Mouse (Mus musculus): Measurements from ENCODE around the gene Olfr545. TPM values are rescaled to one million over a fixed set of nuclear protein-coding genes. Genes with fewer than 3 reads are reported as not detected.

Gene Olfr545
- polyA plus RNA-seq, 1 experiment = not detected

DNA sequence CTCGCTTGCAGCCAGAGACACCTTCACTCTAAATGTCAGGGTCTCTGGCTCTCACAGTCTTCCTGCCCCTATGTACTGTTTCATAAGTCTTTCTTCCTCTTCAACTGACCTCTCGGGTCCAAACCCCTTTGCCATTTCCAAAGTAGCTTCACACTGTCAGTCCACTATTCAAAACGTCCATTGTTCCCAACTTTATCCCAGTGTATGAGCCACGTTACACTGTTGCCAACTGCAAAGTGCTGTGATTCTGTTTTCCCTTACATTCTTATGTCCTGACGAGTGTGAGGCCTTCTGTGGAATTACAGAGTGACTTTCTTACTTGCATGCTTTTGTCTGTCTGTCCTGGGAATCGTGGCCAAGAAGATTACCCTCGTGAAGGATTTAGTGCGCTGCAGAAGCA is 31.8 kb downstream of the Olfr545 start:
- H3K4me3 ChIP-seq (ENCODE audit: insufficient read depth, low read depth, low read length) = no peak overlapping the region
- H3K4me1 ChIP-seq (ENCODE audit: control insufficient read depth, insufficient read depth, low read length) = no peaks in the 10 kb centered on the region
- TF ChIP-seq POLR2A (IDR thresholded peaks at IDR 0.05; ENCODE audit: insufficient read depth, low read depth, low read length) (no peak), CTCF (IDR thresholded peaks at IDR 0.05; ENCODE audit: insufficient read depth, low read depth, low read length) (no peak)
- no peak overlapping the region for H3K27ac ChIP-seq (ENCODE audit: insufficient read depth, low read depth, low read length)
- WGBS = 77% methylated on average over 8 of the region's 8 CpGs

DNA sequence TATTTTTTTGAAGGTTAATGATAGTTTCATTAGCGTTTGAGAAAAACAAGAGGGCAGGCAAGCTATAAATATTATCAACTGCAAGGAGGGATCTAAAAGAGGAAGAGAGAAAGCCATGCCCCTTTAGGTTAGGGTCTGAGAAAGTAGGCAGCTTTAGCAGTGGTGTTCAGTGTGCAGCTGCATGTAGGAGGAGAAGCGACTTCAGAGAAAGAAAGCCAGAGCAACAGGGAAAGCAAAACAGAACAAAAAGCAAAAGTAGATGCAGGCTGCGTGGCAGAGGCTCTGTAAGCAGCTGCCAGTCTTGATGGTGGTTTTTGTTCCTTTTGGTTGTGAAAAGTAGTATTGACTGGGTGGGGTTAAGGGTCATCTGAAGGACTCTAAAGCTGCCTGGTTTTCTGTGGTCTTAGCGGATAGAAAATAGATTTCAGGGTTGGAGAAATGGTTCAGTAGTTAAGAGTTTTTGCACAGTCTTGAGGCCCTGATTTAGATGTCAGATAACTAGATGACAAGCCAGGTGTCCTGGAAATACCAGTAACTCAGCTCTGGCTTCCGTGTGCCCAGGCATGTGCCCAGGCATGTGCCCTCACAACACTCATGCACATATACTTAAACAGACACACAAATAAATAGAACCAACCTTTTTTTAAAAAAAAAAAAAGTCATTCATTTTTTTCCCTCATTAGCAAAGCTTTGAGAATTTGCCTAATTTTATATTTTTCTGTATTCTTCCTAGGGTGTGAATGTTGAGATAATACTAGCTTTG is 40.6 kb downstream of the Olfr545 start:
- Histone ChIP-seq H3K4me1 (ENCODE audit: control insufficient read depth, insufficient read depth, low read length) (no peaks in the 10 kb centered on the region), H3K4me3 (ENCODE audit: insufficient read depth, low read depth, low read length) (no peak overlapping the region), H3K27ac (ENCODE audit: insufficient read depth, low read depth, low read length) (no peak overlapping the region)
- TF ChIP-seq CTCF (IDR thresholded peaks at IDR 0.05; ENCODE audit: insufficient read depth, low read depth, low read length) (no peak), POLR2A (IDR thresholded peaks at IDR 0.05; ENCODE audit: insufficient read depth, low read depth, low read length) (no peak)
- 67% methylated on average over 5 of the region's 5 CpGs for WGBS

DNA sequence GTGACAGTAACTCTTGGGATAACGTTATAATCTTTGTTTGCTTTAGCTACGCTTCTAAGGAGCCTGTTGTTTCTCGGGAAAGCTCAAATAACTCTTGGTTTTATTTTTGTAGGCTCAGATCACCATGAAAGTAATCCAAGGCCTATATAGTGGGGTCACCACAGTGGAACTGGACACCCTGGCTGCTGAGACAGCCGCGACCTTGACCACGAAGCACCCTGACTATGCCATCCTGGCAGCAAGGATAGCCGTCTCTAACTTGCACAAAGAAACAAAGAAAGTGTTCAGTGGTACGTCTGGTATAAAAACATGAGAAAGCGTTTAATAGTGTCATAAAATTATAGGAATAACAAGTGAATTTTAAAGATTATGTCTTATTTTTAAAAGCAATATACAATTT is 52.9 kb downstream of the Olfr545 start:
- no peak overlapping the region for H3K27ac ChIP-seq (ENCODE audit: insufficient read depth, low read depth, low read length)
- TF ChIP-seq POLR2A (IDR thresholded peaks at IDR 0.05; ENCODE audit: insufficient read depth, low read depth, low read length) (no peak), CTCF (IDR thresholded peaks at IDR 0.05; ENCODE audit: insufficient read depth, low read depth, low read length) (no peak)
- H3K4me3 ChIP-seq (ENCODE audit: insufficient read depth, low read depth, low read length) = no peak overlapping the region
- H3K4me1 ChIP-seq (ENCODE audit: control insufficient read depth, insufficient read depth, low read length) = peaks cover 3% of the 10 kb centered on the region; the same call in 1 of the 2 replicates
- 90% methylated on average over 9 of the region's 9 CpGs for WGBS

DNA sequence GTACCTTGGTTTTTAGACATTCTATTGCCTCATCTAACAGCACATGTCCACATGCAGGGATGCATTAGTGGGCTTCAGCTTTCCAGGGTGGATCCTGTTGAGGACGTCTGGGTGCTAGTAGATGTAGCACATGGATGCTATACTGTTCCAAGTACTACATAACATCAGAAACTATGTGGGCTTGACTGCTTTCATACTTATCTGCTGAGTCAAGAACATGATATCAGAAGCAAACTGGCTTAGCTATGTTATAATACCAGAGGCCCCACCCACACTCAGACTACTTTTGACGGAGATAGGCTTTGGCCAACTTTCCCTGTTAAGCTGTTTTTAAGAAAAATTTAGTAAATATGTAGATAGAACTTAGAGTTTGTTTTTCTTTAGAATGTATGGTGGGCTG is 55.1 kb downstream of the Olfr545 start:
- Histone ChIP-seq H3K4me1 (ENCODE audit: control insufficient read depth, insufficient read depth, low read length) (peaks cover 3% of the 10 kb centered on the region; the same call in 1 of the 2 replicates), H3K4me3 (ENCODE audit: insufficient read depth, low read depth, low read length) (no peak overlapping the region), H3K27ac (ENCODE audit: insufficient read depth, low read depth, low read length) (no peak overlapping the region)
- TF ChIP-seq POLR2A (IDR thresholded peaks at IDR 0.05; ENCODE audit: insufficient read depth, low read depth, low read length) (no peak), CTCF (IDR thresholded peaks at IDR 0.05; ENCODE audit: insufficient read depth, low read depth, low read length) (no peak)
- 82% methylated on average over 2 of the region's 2 CpGs for WGBS

DNA sequence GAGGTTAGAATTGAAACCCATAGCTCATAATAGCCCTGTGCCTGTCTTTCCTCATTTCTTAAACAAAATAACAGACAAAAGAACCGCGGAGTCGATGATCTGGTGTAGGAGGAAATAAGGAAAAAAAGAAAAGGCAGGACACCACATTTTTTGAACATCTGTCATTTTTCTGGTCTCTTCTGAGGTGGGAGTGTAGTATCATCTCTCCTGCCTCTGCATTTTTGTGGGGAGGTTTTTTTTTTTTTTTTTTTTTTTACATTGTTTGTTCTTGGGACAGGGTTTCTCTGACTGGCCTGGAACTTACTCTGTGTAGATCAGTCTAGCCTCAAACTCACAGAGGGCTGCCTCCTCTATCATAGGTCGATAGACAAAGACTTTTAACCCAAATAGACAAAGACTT is 56.9 kb downstream of the Olfr545 start:
- WGBS = 1% methylated on average over 4 of the region's 4 CpGs
- no peak overlapping the region for H3K27ac ChIP-seq (ENCODE audit: insufficient read depth, low read depth, low read length)

DNA sequence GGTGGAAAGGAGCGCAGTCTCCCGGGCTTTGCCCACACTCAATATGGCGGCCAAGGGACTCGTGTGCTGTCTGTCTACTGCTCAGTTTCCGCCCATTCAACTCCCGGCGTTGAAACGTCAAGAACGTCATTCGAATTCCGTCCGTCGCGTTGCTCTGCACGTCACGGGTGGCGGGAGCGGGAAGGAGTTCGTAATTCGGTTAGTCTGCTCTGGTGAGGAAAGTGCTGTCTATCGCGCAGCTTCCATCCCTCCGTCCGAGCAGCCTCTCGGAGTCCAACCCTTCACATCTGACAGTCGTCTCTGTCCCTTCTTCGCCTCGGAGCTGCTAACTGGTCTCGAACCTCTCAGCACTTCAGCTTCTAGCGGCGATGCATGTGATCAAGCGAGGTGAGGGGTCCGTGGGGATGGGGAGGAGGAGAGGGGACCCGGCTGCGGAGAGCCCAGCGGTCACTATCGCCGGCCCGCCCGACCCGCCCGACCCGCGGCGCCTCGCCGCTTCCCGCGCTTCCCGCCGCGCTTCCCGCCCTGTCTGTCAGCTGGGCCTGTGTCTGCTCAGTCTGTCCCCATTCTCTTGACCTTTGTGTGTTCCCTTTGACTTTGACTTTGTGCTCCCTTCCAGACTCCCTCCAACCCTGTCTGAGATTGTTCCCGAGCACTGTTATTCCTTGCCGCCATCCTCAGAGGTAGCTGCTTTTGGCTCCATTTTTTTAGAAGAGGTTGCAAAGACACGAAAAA is 57.5 kb downstream of the Olfr545 start, which contains the start of gene Rrm1:
Rrm1 (plus strand) TSS at position 39 of the 735 bp plus-strand sequence.
- peaks cover 3% of the 10 kb centered on the region; the same call in 1 of the 2 replicates for H3K4me1 ChIP-seq (ENCODE audit: control insufficient read depth, insufficient read depth, low read length)
- under 1% methylated on average over 53 of the region's 56 CpGs for WGBS
- H3K4me3 ChIP-seq (ENCODE audit: insufficient read depth, low read depth, low read length) = peak within 1 kb of the TSS; percentile 80
- TF ChIP-seq POLR2A (IDR thresholded peaks at IDR 0.05; ENCODE audit: insufficient read depth, low read depth, low read length) = 0 out of 2 replicates have a peak, but pooled peaks have one; percentile 21
- no peak for TF ChIP-seq CTCF (IDR thresholded peaks at IDR 0.05; ENCODE audit: insufficient read depth, low read depth, low read length)
- no peak within 1 kb of the TSS for H3K27ac ChIP-seq (ENCODE audit: insufficient read depth, low read depth, low read length)

More for the DNA sequence above, 56.9 kb downstream of the Olfr545 start:
- Histone ChIP-seq H3K4me1 (ENCODE audit: control insufficient read depth, insufficient read depth, low read length) (peaks cover 3% of the 10 kb centered on the region; the same call in 1 of the 2 replicates), H3K4me3 (ENCODE audit: insufficient read depth, low read depth, low read length) (peak overlapping the region; percentile 80)
- TF ChIP-seq POLR2A (IDR thresholded peaks at IDR 0.05; ENCODE audit: insufficient read depth, low read depth, low read length) (no peak), CTCF (IDR thresholded peaks at IDR 0.05; ENCODE audit: insufficient read depth, low read depth, low read length) (no peak)

Other genes starting within 250 kb of the Olfr545 start
- not detected in 2 replicates for gene Rhog, start 243.5 kb downstream of the Olfr545 start, polyA plus RNA-seq (2012; ENCODE audit: insufficient read depth, insufficient read length, low replicate concordance, missing spikeins)
- not detected in 2 replicates for gene Stim1, start 231.8 kb downstream of the Olfr545 start, polyA plus RNA-seq (2012; ENCODE audit: insufficient read depth, insufficient read length, low replicate concordance, missing spikeins)
- not detected in 2 replicates for gene Rrm1, start 57.9 kb downstream of the Olfr545 start, polyA plus RNA-seq (2012; ENCODE audit: insufficient read depth, insufficient read length, low replicate concordance, missing spikeins)
- not detected in 2 replicates for gene Olfr543, start 17.9 kb downstream of the Olfr545 start, polyA plus RNA-seq (2012; ENCODE audit: insufficient read depth, insufficient read length, low replicate concordance, missing spikeins)
- gene Olfr544, start 11.3 kb downstream of the Olfr545 start, polyA plus RNA-seq (2012; ENCODE audit: insufficient read depth, insufficient read length, low replicate concordance, missing spikeins) = not detected in 2 replicates
- not detected in 2 replicates for gene Olfr547, start 35.2 kb upstream of the Olfr545 start, polyA plus RNA-seq (2012; ENCODE audit: insufficient read depth, insufficient read length, low replicate concordance, missing spikeins)
- gene Olfr548-ps1, start 41.3 kb upstream of the Olfr545 start, polyA plus RNA-seq (2012; ENCODE audit: insufficient read depth, insufficient read length, low replicate concordance, missing spikeins) = not detected in 2 replicates
- not detected in 2 replicates for gene Olfr549, start 50.3 kb upstream of the Olfr545 start, polyA plus RNA-seq (2012; ENCODE audit: insufficient read depth, insufficient read length, low replicate concordance, missing spikeins)
- not detected in 2 replicates for gene Trim21, start 65.9 kb upstream of the Olfr545 start, polyA plus RNA-seq (2012; ENCODE audit: insufficient read depth, insufficient read length, low replicate concordance, missing spikeins)
- not detected in 2 replicates for gene Olfr550, start 71.9 kb upstream of the Olfr545 start, polyA plus RNA-seq (2012; ENCODE audit: insufficient read depth, insufficient read length, low replicate concordance, missing spikeins)
- not detected in 2 replicates for gene Olfr551, start 92.3 kb upstream of the Olfr545 start, polyA plus RNA-seq (2012; ENCODE audit: insufficient read depth, insufficient read length, low replicate concordance, missing spikeins)
- not detected in 2 replicates for gene Olfr552, start 98.2 kb upstream of the Olfr545 start, polyA plus RNA-seq (2012; ENCODE audit: insufficient read depth, insufficient read length, low replicate concordance, missing spikeins)
- not detected in 2 replicates for gene Olfr553, start 118.6 kb upstream of the Olfr545 start, polyA plus RNA-seq (2012; ENCODE audit: insufficient read depth, insufficient read length, low replicate concordance, missing spikeins)
- not detected in 2 replicates for gene Olfr554, start 138.9 kb upstream of the Olfr545 start, polyA plus RNA-seq (2012; ENCODE audit: insufficient read depth, insufficient read length, low replicate concordance, missing spikeins)
- gene Olfr555, start 159.2 kb upstream of the Olfr545 start, polyA plus RNA-seq (2012; ENCODE audit: insufficient read depth, insufficient read length, low replicate concordance, missing spikeins) = not detected in 2 replicates
- gene Olfr556, start 165.3 kb upstream of the Olfr545 start, polyA plus RNA-seq (2012; ENCODE audit: insufficient read depth, insufficient read length, low replicate concordance, missing spikeins) = not detected in 2 replicates
- gene Trim68, start 187.8 kb upstream of the Olfr545 start, polyA plus RNA-seq (2012; ENCODE audit: insufficient read depth, insufficient read length, low replicate concordance, missing spikeins) = not detected in 2 replicates
- gene Olfr557, start 196.3 kb upstream of the Olfr545 start, polyA plus RNA-seq (2012; ENCODE audit: insufficient read depth, insufficient read length, low replicate concordance, missing spikeins) = not detected in 2 replicates
- not detected in 2 replicates for gene Olfr558, start 202.6 kb upstream of the Olfr545 start, polyA plus RNA-seq (2012; ENCODE audit: insufficient read depth, insufficient read length, low replicate concordance, missing spikeins)
- not detected in 2 replicates for gene Olfr33, start 219.5 kb upstream of the Olfr545 start, polyA plus RNA-seq (2012; ENCODE audit: insufficient read depth, insufficient read length, low replicate concordance, missing spikeins)
- gene Olfr559, start 227.9 kb upstream of the Olfr545 start, polyA plus RNA-seq (2012; ENCODE audit: insufficient read depth, insufficient read length, low replicate concordance, missing spikeins) = not detected in 2 replicates